In genomic region chr2:93198846-93199245, GRCm38 (mm10) we compare ENCODE assay signal across 9 mouse cellular contexts. TPM values are rescaled to one million over a fixed set of nuclear protein-coding genes. Genes with fewer than 3 reads are reported as not detected.
DNase-seq lines count a peak whose midpoint lies in the region; ATAC-seq and TF ChIP-seq lines count a peak whose summit lies in the region.
"Had no signal": no experiment of that assay in that cellular context is flagged by ENCODE, and none has a peak within 500 bp of the region (broad histone marks: within the 10 kb centered on the region; RNA-seq: fewer than 3 reads in every experiment).

No protein-coding gene starts in this region.

- CTCF ChIA-PET in Patski (lab: Charles Lee): interaction anchor here (0.7 to 2.0 kb wide), 23 partner anchors 11 to 308 kb away, joined by 3 to 26 read pairs (median 4); partner anchors contain the start of gene Trp53i11

- peaks cover 2% of the 10 kb centered on the region; the same call in 1 of the 2 replicates for H3K36me3 ChIP-seq in hindbrain, embryonic 16.5 days (ENCODE audit: control insufficient read depth, insufficient read depth, low read length)

- no peak overlapping the region for H3K9ac ChIP-seq in hindbrain, embryonic 16.5 days (ENCODE audit: low read depth, low read length)

- H3K27ac ChIP-seq in hindbrain, embryonic 16.5 days (ENCODE audit: low read depth, low read length): no peak overlapping the region
- H3K27ac ChIP-seq: macrophage had no signal

- TF ChIP-seq CTCF in Patski (IDR thresholded peaks at IDR 0.05): no peak

- in situ Hi-C loops in Patski (cut with MboI; ENCODE audit: low pct_unique_long_range_greater_than_20kb): no loop called here

- ATAC-seq in Patski: peak; percentile 70
- ATAC-seq in hindbrain, embryonic 16.5 days: peak; percentile 71

- no peaks in the 10 kb centered on the region for H3K27me3 ChIP-seq in Patski
- H3K27me3 ChIP-seq in hindbrain, embryonic 16.5 days (replicated peaks; ENCODE audit: control insufficient read depth, insufficient read depth, low read length): no peaks in the 10 kb centered on the region

- no peak overlapping the region for H3K4me2 ChIP-seq in hindbrain, embryonic 16.5 days (ENCODE audit: low read length)

- no peaks in the 10 kb centered on the region for H3K9me3 ChIP-seq in hindbrain, embryonic 16.5 days (ENCODE audit: control insufficient read depth, low read length)

- H3K4me3 ChIP-seq in hindbrain, embryonic 16.5 days (ENCODE audit: low read length): no peak overlapping the region

- POLR2A ChIA-PET in Patski (lab: Charles Lee): interaction anchor here (1.2 kb wide), 1 partner anchor 220 kb away, joined by 3 read pairs; no protein-coding TSS in a partner anchor

- H3K4me1 ChIP-seq in hindbrain, embryonic 16.5 days (ENCODE audit: control insufficient read depth, insufficient read depth, low read depth, low read length): peaks cover 11% of the 10 kb centered on the region

- DNase-seq in Patski (ENCODE audit: low read depth, low spot score): no peak
- DNase-seq in cerebellum, adult 9-11 months: peak; percentile 90
- DNase-seq in frontal cortex, postnatal 25 days (ENCODE audit: low spot score in 2 of 2): peak; percentile 94 to 98
- DNase-seq in layer of hippocampus, postnatal 25 days (ENCODE audit: extremely low spot score in 1 of 2, low spot score in 1 of 2): peak; percentile 98 to 100
- peak; percentile 93 for DNase-seq in lung, postnatal 25 days (ENCODE audit: low spot score)
- DNase-seq in retina, embryonic 14.5 days (ENCODE audit: low spot score): peak; percentile 97
- DNase-seq in thymus, postnatal 4 days: peak; percentile 99

- WGBS in hindbrain, embryonic 16.5 days: 21% methylated on average over 3 of the region's 3 CpGs

RNA-seq across cellular contexts. Expression of gene Trp53i11, which starts 11.5 kb away (rescaled TPM):
- 37.9 TPM for polyA plus RNA-seq in Patski (2021)
- polyA plus RNA-seq in hindbrain, embryonic 16.5 days (2015; fragmentation: Nextera tagmentation; extraction: Ambion mirVana): 74.7 and 123 TPM in 2 replicates
- 10 to 100 TPM; 73.9 to 75.7 TPM for total RNA-seq in layer of hippocampus, postnatal 25 days (2021)
